Mouse (Mus musculus): ENCODE results near the gene Osgep.

Gene Osgep

DNA sequence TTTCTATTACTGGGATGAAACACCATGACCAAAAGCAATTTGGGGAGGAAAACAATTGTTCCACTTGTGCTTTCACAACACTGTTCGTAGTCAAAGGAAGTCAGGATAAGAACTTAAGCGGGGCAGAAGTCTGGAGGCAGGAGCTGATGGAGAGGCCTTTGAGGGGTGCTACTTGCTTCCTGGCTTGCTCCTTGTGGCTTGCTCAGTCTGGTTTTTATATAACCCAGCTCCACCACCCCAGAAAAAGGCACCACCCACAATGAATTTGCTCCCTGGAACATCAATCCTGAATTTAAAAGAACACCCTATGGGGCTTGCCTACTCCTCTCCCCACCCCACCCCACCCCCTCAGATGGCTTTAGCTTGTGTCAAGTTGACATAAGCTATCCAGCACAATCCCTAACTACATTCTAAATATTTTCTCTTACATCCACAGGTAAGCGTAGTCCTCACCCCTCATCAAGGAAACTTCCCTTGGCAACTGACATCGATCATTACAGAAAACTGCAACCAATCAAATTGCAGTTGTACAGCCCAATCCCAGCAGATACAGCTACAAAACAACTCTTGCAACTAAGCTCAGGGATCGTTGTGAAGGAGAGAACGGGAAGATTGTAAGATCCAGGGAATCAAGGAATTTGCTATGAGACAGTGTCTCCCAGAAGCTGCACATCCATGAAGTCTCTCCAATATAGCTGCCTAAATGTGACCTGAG is 48.3 kb downstream of the Osgep start:
- DNase-seq (ENCODE audit: low spot score in 2 of 2): no peak

GRCm38 (mm10) chr14:50875591-50876230 is 49.0 kb downstream of the Osgep start:
- no peak for DNase-seq (ENCODE audit: low spot score in 2 of 2)

DNA sequence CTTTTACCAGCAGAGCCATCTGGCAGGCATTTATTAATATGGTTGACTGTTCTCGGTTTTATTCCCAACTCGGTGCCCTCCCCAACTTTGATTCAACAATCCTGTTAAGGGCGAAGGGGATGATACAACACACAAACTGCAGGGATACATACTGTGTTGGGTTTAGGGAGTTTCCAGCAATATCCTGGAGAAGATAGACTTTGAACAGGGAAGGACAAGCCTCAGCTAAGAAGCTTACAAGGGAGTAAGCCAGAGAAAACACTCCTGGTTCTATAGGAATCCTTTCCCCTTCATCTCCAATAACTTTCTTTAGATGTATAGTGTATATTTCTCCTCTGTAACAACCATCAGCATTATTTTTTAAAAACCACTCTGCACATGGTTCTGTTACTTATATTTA is 49.5 kb downstream of the Osgep start:
- no peak for DNase-seq (ENCODE audit: low spot score in 2 of 2)

- DNase-seq (ENCODE audit: low spot score in 2 of 2): no peak
Measured at GRCm38 (mm10) chr14:50871284-50871683, 53.4 kb downstream of the Osgep start.

GRCm38 (mm10) chr14:50870805-50871143 is 53.9 kb downstream of the Osgep start:
- DNase-seq (ENCODE audit: low spot score in 2 of 2): no peak

DNA sequence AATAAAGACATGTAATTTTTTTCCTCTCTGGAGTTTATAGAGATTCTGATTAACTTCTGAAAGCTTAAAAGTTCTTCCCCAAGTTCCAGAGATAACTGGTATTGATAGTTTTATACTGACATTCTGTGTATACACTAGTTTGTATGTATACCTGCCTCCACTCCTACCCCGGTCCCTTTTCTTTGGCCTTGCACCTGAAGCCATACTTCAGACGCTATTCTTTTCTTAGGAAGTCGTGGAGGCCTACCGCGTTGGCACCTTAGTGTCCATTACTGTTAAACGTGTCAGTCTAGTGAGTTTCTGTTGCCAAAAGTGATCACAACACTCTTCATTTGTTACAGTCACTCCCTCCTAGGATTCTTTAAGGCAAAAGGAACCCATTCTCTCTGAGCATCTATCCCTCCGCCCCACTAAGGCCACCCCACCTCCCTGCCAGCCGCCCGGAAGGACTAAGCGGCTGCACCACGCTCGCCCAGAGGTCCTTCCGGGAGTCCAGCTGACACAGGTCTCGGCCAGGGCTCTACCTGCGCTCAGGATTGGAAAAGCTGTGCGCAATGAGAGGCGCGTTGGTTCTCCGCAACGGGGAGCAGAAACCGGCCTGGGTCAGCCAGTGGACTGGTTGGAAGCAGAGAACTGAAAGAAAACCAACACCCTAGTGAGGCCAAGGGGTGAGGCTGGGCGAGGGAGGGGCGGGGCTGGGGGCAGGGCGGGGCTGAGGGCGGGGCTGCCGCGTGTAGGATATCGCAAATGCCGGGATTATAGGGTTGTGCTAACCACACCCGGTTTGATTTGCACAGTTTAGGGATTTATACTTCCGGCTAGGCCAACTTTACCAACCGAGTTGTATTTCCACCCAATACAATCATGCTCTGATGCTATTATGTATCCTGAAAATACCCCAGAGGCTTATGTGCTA is 54.5 kb downstream of the Osgep start, which contains the start of gene Tep1:
TSS of gene Tep1 (minus strand) at position 672 of the 916 bp plus-strand sequence.
- peak; percentile 65 for DNase-seq (ENCODE audit: low spot score in 2 of 2)

- no peak for DNase-seq (ENCODE audit: low spot score in 2 of 2)
Measured at GRCm38 (mm10) chr14:50868656-50869055, 56.0 kb downstream of the Osgep start.

- DNase-seq (ENCODE audit: low spot score in 2 of 2): no peak
Measured at GRCm38 (mm10) chr14:50868211-50868610, 56.5 kb downstream of the Osgep start.

DNA sequence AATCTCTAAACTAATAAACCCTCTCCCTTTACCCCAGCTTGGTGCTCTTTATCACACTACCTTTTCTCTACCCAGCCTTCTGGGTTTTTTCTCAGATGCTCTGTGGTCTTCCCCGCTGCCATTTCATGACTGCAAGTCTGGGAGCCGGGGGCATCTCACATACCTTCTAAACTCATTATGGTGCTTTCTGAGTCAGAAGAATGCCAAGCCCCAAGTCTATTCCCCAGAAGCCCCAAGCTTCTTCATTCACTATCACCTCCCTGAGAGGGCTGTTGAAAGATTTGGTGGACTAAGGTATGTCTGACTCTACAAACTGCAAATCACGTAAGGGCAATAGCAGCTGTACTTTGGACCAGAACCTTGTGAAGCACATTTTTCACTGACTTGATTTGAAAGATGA is 57.7 kb downstream of the Osgep start:
- DNase-seq (ENCODE audit: low spot score in 2 of 2): no peak

- DNase-seq (ENCODE audit: low spot score in 2 of 2): peak in 1 of 2 experiments; percentile 10
Measured at GRCm38 (mm10) chr14:50865005-50865404, 59.7 kb downstream of the Osgep start.

- DNase-seq (ENCODE audit: low spot score in 2 of 2): no peak
Measured at GRCm38 (mm10) chr14:50862641-50863040, 62.1 kb downstream of the Osgep start.
